Mouse (Mus musculus): Measurements from ENCODE around the gene Slc41a2. TPM values are rescaled to one million over a fixed set of nuclear protein-coding genes. Genes with fewer than 3 reads are reported as not detected.

The Slc41a2 gene
- 5.2 and 11.5 TPM in 2 replicates for polyA plus RNA-seq (2012; rRNA removed)

- Histone ChIP-seq H3K4me3 (ENCODE audit: low read depth, low read length) (peak within 1 kb of the TSS; percentile 89), H3K27me3 (ENCODE audit: control insufficient read depth, insufficient read depth, low read length) (no peaks in the 10 kb centered on the region; the same call in 1 of the 2 replicates), H3K27ac (ENCODE audit: insufficient read depth, low read depth, low read length) (peak within 1 kb of the TSS; percentile 97), H3K36me3 (ENCODE audit: control insufficient read depth, insufficient read depth, low read length) (no peaks in the 10 kb centered on the region), H3K4me1 (ENCODE audit: control insufficient read depth, insufficient read depth, insufficient read length, low read length) (no peaks in the 10 kb centered on the region; the same call in 1 of the 2 replicates)
- TF ChIP-seq POLR2A (IDR thresholded peaks at IDR 0.05; ENCODE audit: low read depth, low read length) (peak; percentile 53; the same call in 1 of the 2 replicates), CTCF (IDR thresholded peaks at IDR 0.05; ENCODE audit: extremely low read depth, insufficient read length, insufficient replicate concordance, low read depth, low read length) (no peak)
- WGBS, result under 1% methylated on average over 85 of the region's 102 CpGs
These were observed at the start of gene Slc41a2 for GRCm38 (mm10) chr10:83337159-83337951. Gene Slc41a2, minus strand, starts transcription at chr10:83337882.

GRCm38 (mm10) chr10:83385330-83385910 lies 47.7 kb upstream of the Slc41a2 start:
- no peak overlapping the region for H3K27ac ChIP-seq (ENCODE audit: insufficient read depth, low read depth, low read length)
- 88% methylated on average over 7 of the region's 7 CpGs for WGBS
- H3K4me1 ChIP-seq (ENCODE audit: control insufficient read depth, insufficient read depth, insufficient read length, low read length), result no peaks in the 10 kb centered on the region
- H3K4me3 ChIP-seq (ENCODE audit: low read depth, low read length), result no peak overlapping the region
- no peak for TF ChIP-seq POLR2A (IDR thresholded peaks at IDR 0.05; ENCODE audit: low read depth, low read length)
- no peak for TF ChIP-seq CTCF (IDR thresholded peaks at IDR 0.05; ENCODE audit: extremely low read depth, insufficient read length, insufficient replicate concordance, low read depth, low read length)
- no peaks in the 10 kb centered on the region for H3K36me3 ChIP-seq (ENCODE audit: control insufficient read depth, insufficient read depth, low read length)
- no peaks in the 10 kb centered on the region for H3K27me3 ChIP-seq (ENCODE audit: control insufficient read depth, insufficient read depth, low read length)

GRCm38 (mm10) chr10:83384456-83385215 lies 47.0 kb upstream of the Slc41a2 start:
- no peaks in the 10 kb centered on the region for H3K4me1 ChIP-seq (ENCODE audit: control insufficient read depth, insufficient read depth, insufficient read length, low read length)
- no peak overlapping the region for H3K4me3 ChIP-seq (ENCODE audit: low read depth, low read length)
- no peak overlapping the region for H3K27ac ChIP-seq (ENCODE audit: insufficient read depth, low read depth, low read length)
- no peaks in the 10 kb centered on the region for H3K36me3 ChIP-seq (ENCODE audit: control insufficient read depth, insufficient read depth, low read length)
- TF ChIP-seq CTCF (IDR thresholded peaks at IDR 0.05; ENCODE audit: extremely low read depth, insufficient read length, insufficient replicate concordance, low read depth, low read length), result no peak
- no peak for TF ChIP-seq POLR2A (IDR thresholded peaks at IDR 0.05; ENCODE audit: low read depth, low read length)
- H3K27me3 ChIP-seq (ENCODE audit: control insufficient read depth, insufficient read depth, low read length), result no peaks in the 10 kb centered on the region
- WGBS, result 87% methylated on average over 8 of the region's 8 CpGs

- Histone ChIP-seq H3K4me1 (ENCODE audit: control insufficient read depth, insufficient read depth, insufficient read length, low read length) (no peaks in the 10 kb centered on the region), H3K36me3 (ENCODE audit: control insufficient read depth, insufficient read depth, low read length) (no peaks in the 10 kb centered on the region), H3K27ac (ENCODE audit: insufficient read depth, low read depth, low read length) (no peak overlapping the region), H3K4me3 (ENCODE audit: low read depth, low read length) (no peak overlapping the region), H3K27me3 (ENCODE audit: control insufficient read depth, insufficient read depth, low read length) (no peaks in the 10 kb centered on the region)
- WGBS, result 90% methylated on average over 13 of the region's 13 CpGs
- no peak for TF ChIP-seq POLR2A (IDR thresholded peaks at IDR 0.05; ENCODE audit: low read depth, low read length)
- TF ChIP-seq CTCF (IDR thresholded peaks at IDR 0.05; ENCODE audit: extremely low read depth, insufficient read length, insufficient replicate concordance, low read depth, low read length), result no peak
These were observed 46.2 kb upstream of the Slc41a2 start for GRCm38 (mm10) chr10:83383863-83384262.

DNA sequence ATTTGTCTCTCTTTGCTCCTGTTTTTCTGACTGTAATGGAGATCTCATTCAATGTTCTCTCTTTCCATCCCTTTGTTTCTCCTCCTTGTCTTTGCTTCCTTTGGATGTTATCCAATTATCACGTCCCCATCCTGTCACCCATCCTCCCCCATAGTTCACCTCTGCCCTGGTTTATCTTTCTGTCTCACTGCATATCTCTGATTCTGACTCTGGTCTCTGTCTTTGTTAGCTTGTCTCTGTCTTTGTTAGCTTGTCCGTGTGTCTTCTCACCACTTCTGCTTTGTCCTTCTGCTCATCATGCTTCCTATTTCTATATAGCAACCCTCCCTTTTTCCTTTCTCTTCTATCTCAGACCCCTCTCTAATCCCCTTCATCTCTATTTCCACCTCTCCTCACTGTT lies 45.3 kb upstream of the Slc41a2 start:
- Histone ChIP-seq H3K27ac (ENCODE audit: insufficient read depth, low read depth, low read length) (no peak overlapping the region), H3K4me3 (ENCODE audit: low read depth, low read length) (no peak overlapping the region), H3K4me1 (ENCODE audit: control insufficient read depth, insufficient read depth, insufficient read length, low read length) (peaks cover 1% of the 10 kb centered on the region; the same call in 1 of the 2 replicates), H3K27me3 (ENCODE audit: control insufficient read depth, insufficient read depth, low read length) (no peaks in the 10 kb centered on the region), H3K36me3 (ENCODE audit: control insufficient read depth, insufficient read depth, low read length) (no peaks in the 10 kb centered on the region)
- 66% methylated on average over 2 of the region's 2 CpGs for WGBS
- no peak for TF ChIP-seq CTCF (IDR thresholded peaks at IDR 0.05; ENCODE audit: extremely low read depth, insufficient read length, insufficient replicate concordance, low read depth, low read length)
- no peak for TF ChIP-seq POLR2A (IDR thresholded peaks at IDR 0.05; ENCODE audit: low read depth, low read length)

- Histone ChIP-seq H3K4me3 (ENCODE audit: low read depth, low read length) (no peak overlapping the region), H3K27ac (ENCODE audit: insufficient read depth, low read depth, low read length) (no peak overlapping the region)
- 68% methylated on average over 4 of the region's 4 CpGs for WGBS
These were observed 44.8 kb upstream of the Slc41a2 start for GRCm38 (mm10) chr10:83382528-83382927.

More at GRCm38 (mm10) chr10:83382528-83382927, 44.8 kb upstream of the Slc41a2 start:
- no peaks in the 10 kb centered on the region for H3K27me3 ChIP-seq (ENCODE audit: control insufficient read depth, insufficient read depth, low read length)
- H3K36me3 ChIP-seq (ENCODE audit: control insufficient read depth, insufficient read depth, low read length), result no peaks in the 10 kb centered on the region
- TF ChIP-seq POLR2A (IDR thresholded peaks at IDR 0.05; ENCODE audit: low read depth, low read length) (no peak), CTCF (IDR thresholded peaks at IDR 0.05; ENCODE audit: extremely low read depth, insufficient read length, insufficient replicate concordance, low read depth, low read length) (no peak)
- H3K4me1 ChIP-seq (ENCODE audit: control insufficient read depth, insufficient read depth, insufficient read length, low read length), result peaks cover 2% of the 10 kb centered on the region; the same call in 1 of the 2 replicates

All from small intestine, adult 2 months (tissue).